Mouse (Mus musculus): ENCODE results near the gene Myo3b. TPM values are rescaled to one million over a fixed set of nuclear protein-coding genes. Genes with fewer than 3 reads are reported as not detected.

Gene Myo3b
- polyA plus RNA-seq, 1 experiment from 2014 or later: 0.07 TPM

GRCm38 (mm10) chr2:70412315-70412714 lies 373.4 kb downstream of the Myo3b start:
- Histone ChIP-seq H3K9ac (ENCODE audit: low read depth, low read length) (no peak overlapping the region), H3K4me3 (ENCODE audit: low read length) (no peak overlapping the region), H3K27ac (ENCODE audit: low read length) (no peak overlapping the region), H3K36me3 (ENCODE audit: control insufficient read depth, insufficient read depth, low read length) (no peaks in the 10 kb centered on the region), H3K4me1 (ENCODE audit: control insufficient read depth, insufficient read depth, low read length) (no peaks in the 10 kb centered on the region; the same call in 1 of the 2 replicates), H3K4me2 (ENCODE audit: low read depth, low read length) (no peak overlapping the region), H3K9me3 (ENCODE audit: control insufficient read depth, low read length) (no peaks in the 10 kb centered on the region), H3K27me3 (replicated peaks; ENCODE audit: control insufficient read depth, insufficient read depth, low read length) (no peaks in the 10 kb centered on the region)
- peak; percentile 68; the same call in 1 of the 2 replicates for ATAC-seq
- 50% methylated on average over 13 of the region's 13 CpGs for WGBS

DNA sequence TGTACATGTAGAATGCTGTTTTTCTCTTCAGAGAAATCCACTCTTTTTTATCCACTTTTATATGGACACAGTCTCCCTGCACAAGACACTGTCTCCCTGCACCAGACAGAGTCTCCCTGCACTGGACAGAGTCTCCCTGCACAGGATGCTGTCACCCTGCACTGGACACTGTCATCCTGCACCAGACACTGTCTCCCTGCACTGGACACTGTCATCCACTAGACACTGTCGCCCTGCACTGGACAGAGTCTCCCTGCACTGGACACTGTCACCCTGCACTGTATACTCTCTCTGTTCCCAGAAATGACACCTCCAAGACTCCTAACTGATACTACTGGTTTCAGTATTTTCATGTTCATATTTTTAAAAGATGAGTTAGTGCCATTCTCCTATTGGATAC lies 375.5 kb downstream of the Myo3b start:
- Histone ChIP-seq H3K4me2 (ENCODE audit: low read depth, low read length) (no peak overlapping the region), H3K36me3 (ENCODE audit: control insufficient read depth, insufficient read depth, low read length) (no peaks in the 10 kb centered on the region), H3K27ac (ENCODE audit: low read length) (no peak overlapping the region), H3K4me3 (ENCODE audit: low read length) (no peak overlapping the region), H3K4me1 (ENCODE audit: control insufficient read depth, insufficient read depth, low read length) (no peaks in the 10 kb centered on the region; the same call in 1 of the 2 replicates), H3K9me3 (ENCODE audit: control insufficient read depth, low read length) (no peaks in the 10 kb centered on the region), H3K9ac (ENCODE audit: low read depth, low read length) (no peak overlapping the region), H3K27me3 (replicated peaks; ENCODE audit: control insufficient read depth, insufficient read depth, low read length) (no peaks in the 10 kb centered on the region)
- 62% methylated on average over 1 of the region's 1 CpGs for WGBS
- ATAC-seq: no peak

DNA sequence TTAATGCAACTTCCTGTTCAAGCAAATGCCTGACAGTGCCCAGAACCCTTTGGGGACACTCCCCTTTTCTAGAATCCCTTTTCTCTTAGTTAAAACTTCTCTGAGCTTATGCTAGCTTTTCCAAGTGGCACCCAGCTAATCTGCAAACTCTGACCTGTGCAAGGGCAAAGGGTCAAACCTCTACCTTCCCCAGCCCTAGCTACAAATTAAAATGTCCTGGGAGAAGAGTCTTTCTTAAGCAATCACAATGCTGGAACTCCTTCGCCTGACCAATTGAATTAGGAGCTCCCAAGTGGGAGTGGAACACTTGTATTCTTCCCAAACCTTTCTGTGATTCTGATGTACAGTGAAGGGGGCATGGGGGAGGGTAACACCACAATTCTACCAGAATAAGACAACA lies 376.6 kb downstream of the Myo3b start:
- no peak overlapping the region for H3K27ac ChIP-seq (ENCODE audit: low read length)
- no peak overlapping the region for H3K4me2 ChIP-seq (ENCODE audit: low read depth, low read length)
- H3K4me1 ChIP-seq (ENCODE audit: control insufficient read depth, insufficient read depth, low read length): no peaks in the 10 kb centered on the region; the same call in 1 of the 2 replicates
- ATAC-seq: no peak
- H3K9me3 ChIP-seq (ENCODE audit: control insufficient read depth, low read length): no peaks in the 10 kb centered on the region
- H3K36me3 ChIP-seq (ENCODE audit: control insufficient read depth, insufficient read depth, low read length): no peaks in the 10 kb centered on the region
- no peak overlapping the region for H3K4me3 ChIP-seq (ENCODE audit: low read length)
- H3K9ac ChIP-seq (ENCODE audit: low read depth, low read length): no peak overlapping the region
- WGBS: 70% methylated on average over 1 of the region's 1 CpGs
- H3K27me3 ChIP-seq (replicated peaks; ENCODE audit: control insufficient read depth, insufficient read depth, low read length): no peaks in the 10 kb centered on the region

DNA sequence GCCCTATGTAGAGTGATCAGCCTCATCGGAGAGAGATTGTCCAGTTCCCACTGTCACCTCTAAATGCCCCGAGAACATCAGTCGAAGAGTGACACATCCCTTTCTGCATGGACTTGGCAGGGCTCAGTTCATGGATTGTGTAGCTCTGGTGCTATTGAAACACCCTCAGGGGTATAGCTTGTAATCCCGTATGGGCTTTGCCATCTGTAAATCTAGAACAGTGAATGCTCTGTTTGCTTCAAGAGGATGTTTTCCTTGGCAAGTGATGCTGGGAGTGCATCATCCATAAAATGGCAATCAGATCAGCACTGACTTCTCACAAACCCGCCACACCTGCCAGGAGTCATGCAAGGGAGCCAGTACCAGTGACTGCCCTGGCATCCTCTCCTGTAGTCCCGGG lies 380.4 kb downstream of the Myo3b start:
- 80% methylated on average over 6 of the region's 6 CpGs for WGBS
- Histone ChIP-seq H3K9ac (ENCODE audit: low read depth, low read length) (no peak overlapping the region), H3K4me2 (ENCODE audit: low read depth, low read length) (no peak overlapping the region), H3K27ac (ENCODE audit: low read length) (no peak overlapping the region), H3K27me3 (replicated peaks; ENCODE audit: control insufficient read depth, insufficient read depth, low read length) (no peaks in the 10 kb centered on the region), H3K4me3 (ENCODE audit: low read length) (no peak overlapping the region), H3K36me3 (ENCODE audit: control insufficient read depth, insufficient read depth, low read length) (no peaks in the 10 kb centered on the region), H3K9me3 (ENCODE audit: control insufficient read depth, low read length) (no peaks in the 10 kb centered on the region), H3K4me1 (ENCODE audit: control insufficient read depth, insufficient read depth, low read length) (no peaks in the 10 kb centered on the region)
- ATAC-seq: no peak

- no peaks in the 10 kb centered on the region for H3K4me1 ChIP-seq (ENCODE audit: control insufficient read depth, insufficient read depth, low read length)
- 53% methylated on average over 13 of the region's 13 CpGs for WGBS
- no peak overlapping the region for H3K27ac ChIP-seq (ENCODE audit: low read length)
- no peak for ATAC-seq
- no peak overlapping the region for H3K9ac ChIP-seq (ENCODE audit: low read depth, low read length)
- H3K9me3 ChIP-seq (ENCODE audit: control insufficient read depth, low read length): no peaks in the 10 kb centered on the region
- H3K36me3 ChIP-seq (ENCODE audit: control insufficient read depth, insufficient read depth, low read length): no peaks in the 10 kb centered on the region
- no peak overlapping the region for H3K4me3 ChIP-seq (ENCODE audit: low read length)
- no peaks in the 10 kb centered on the region for H3K27me3 ChIP-seq (replicated peaks; ENCODE audit: control insufficient read depth, insufficient read depth, low read length)
- no peak overlapping the region for H3K4me2 ChIP-seq (ENCODE audit: low read depth, low read length)
These were observed 382.4 kb downstream of the Myo3b start for GRCm38 (mm10) chr2:70421144-70421874.

DNA sequence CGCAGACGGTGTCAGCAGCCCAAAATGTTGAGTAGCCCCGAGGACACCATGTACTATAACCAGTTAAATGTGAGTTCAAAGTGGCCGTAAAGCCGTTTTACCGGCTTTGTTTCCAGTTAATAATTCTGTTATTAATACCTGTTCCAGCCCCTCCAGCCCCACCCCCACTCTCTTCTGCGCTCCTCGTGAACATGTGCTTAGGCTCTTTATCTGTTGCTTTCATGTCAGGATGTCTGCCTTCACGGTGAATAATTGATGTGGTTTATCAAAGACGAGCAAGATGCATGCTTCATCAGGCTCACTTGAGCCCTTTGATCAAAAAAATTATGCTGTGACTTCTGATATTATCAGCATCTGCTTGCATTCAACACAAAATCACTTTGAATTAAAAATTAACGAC lies 386.7 kb downstream of the Myo3b start:
- Histone ChIP-seq H3K9me3 (ENCODE audit: control insufficient read depth, low read length) (no peaks in the 10 kb centered on the region), H3K4me3 (ENCODE audit: low read length) (no peak overlapping the region), H3K27ac (ENCODE audit: low read length) (no peak overlapping the region), H3K9ac (ENCODE audit: low read depth, low read length) (no peak overlapping the region), H3K36me3 (ENCODE audit: control insufficient read depth, insufficient read depth, low read length) (no peaks in the 10 kb centered on the region), H3K4me2 (ENCODE audit: low read depth, low read length) (no peak overlapping the region), H3K27me3 (replicated peaks; ENCODE audit: control insufficient read depth, insufficient read depth, low read length) (no peaks in the 10 kb centered on the region), H3K4me1 (ENCODE audit: control insufficient read depth, insufficient read depth, low read length) (no peaks in the 10 kb centered on the region)
- ATAC-seq: no peak
- 46% methylated on average over 11 of the region's 11 CpGs for WGBS

- Histone ChIP-seq H3K4me3 (ENCODE audit: low read length) (no peak overlapping the region), H3K9ac (ENCODE audit: low read depth, low read length) (no peak overlapping the region), H3K4me2 (ENCODE audit: low read depth, low read length) (no peak overlapping the region), H3K27me3 (replicated peaks; ENCODE audit: control insufficient read depth, insufficient read depth, low read length) (no peaks in the 10 kb centered on the region; the same call in 1 of the 2 replicates), H3K9me3 (ENCODE audit: control insufficient read depth, low read length) (no peaks in the 10 kb centered on the region), H3K36me3 (ENCODE audit: control insufficient read depth, insufficient read depth, low read length) (no peaks in the 10 kb centered on the region), H3K4me1 (ENCODE audit: control insufficient read depth, insufficient read depth, low read length) (no peaks in the 10 kb centered on the region), H3K27ac (ENCODE audit: low read length) (no peak overlapping the region)
- WGBS: 10% methylated on average over 4 of the region's 4 CpGs
- no peak for ATAC-seq
These were observed 404.1 kb downstream of the Myo3b start for GRCm38 (mm10) chr2:70443035-70443434.

- H3K4me2 ChIP-seq (ENCODE audit: low read depth, low read length): no peak overlapping the region
- no peaks in the 10 kb centered on the region; the same call in 1 of the 2 replicates for H3K27me3 ChIP-seq (replicated peaks; ENCODE audit: control insufficient read depth, insufficient read depth, low read length)
- 20% methylated on average over 7 of the region's 7 CpGs for WGBS
These were observed 405.2 kb downstream of the Myo3b start for GRCm38 (mm10) chr2:70444141-70444540.

GRCm38 (mm10) chr2:70456205-70456604 lies 417.3 kb downstream of the Myo3b start:
- Histone ChIP-seq H3K4me3 (ENCODE audit: low read length) (peak overlapping the region; percentile 26), H3K9me3 (ENCODE audit: control insufficient read depth, low read length) (no peaks in the 10 kb centered on the region), H3K9ac (ENCODE audit: low read depth, low read length) (no peak overlapping the region), H3K4me2 (ENCODE audit: low read depth, low read length) (peak overlapping the region; percentile 56), H3K4me1 (ENCODE audit: control insufficient read depth, insufficient read depth, low read length) (0 out of 2 replicates have a peak, but pooled peaks cover 4% of the 10 kb centered on the region), H3K27me3 (replicated peaks; ENCODE audit: control insufficient read depth, insufficient read depth, low read length) (no peaks in the 10 kb centered on the region; the same call in 1 of the 2 replicates), H3K36me3 (ENCODE audit: control insufficient read depth, insufficient read depth, low read length) (no peaks in the 10 kb centered on the region), H3K27ac (ENCODE audit: low read length) (no peak overlapping the region)
- 10% methylated on average over 12 of the region's 12 CpGs for WGBS
- ATAC-seq: 0 out of 2 replicates have a peak, but pooled peaks have one; percentile 31

More at GRCm38 (mm10) chr2:70444141-70444540, 405.2 kb downstream of the Myo3b start:
- no peak for ATAC-seq
- Histone ChIP-seq H3K9me3 (ENCODE audit: control insufficient read depth, low read length) (no peaks in the 10 kb centered on the region), H3K4me3 (ENCODE audit: low read length) (no peak overlapping the region), H3K36me3 (ENCODE audit: control insufficient read depth, insufficient read depth, low read length) (no peaks in the 10 kb centered on the region), H3K27ac (ENCODE audit: low read length) (no peak overlapping the region), H3K4me1 (ENCODE audit: control insufficient read depth, insufficient read depth, low read length) (no peaks in the 10 kb centered on the region), H3K9ac (ENCODE audit: low read depth, low read length) (no peak overlapping the region)
